Comparison of ENCODE assay signal across 8 mouse cellular contexts in genomic region chr8:105566703-105567595, GRCm38 (mm10). TPM values are rescaled to one million over a fixed set of nuclear protein-coding genes. Genes with fewer than 3 reads are reported as not detected.
DNase-seq lines count a peak whose midpoint lies in the region; ATAC-seq lines count a peak whose summit lies in the region.

No protein-coding gene starts in this region.

- H3K4me2 ChIP-seq in hindbrain, embryonic 11.5 days (replicated peaks; ENCODE audit: low read depth, low read length) = peak overlapping the region; percentile 87
- H3K4me2 ChIP-seq in liver, embryonic 12.5 days = peak overlapping the region; percentile 87
- peak overlapping the region; percentile 59 for H3K4me2 ChIP-seq in neural tube, embryonic 14.5 days (ENCODE audit: low read depth, low read length)

- H3K27ac ChIP-seq in embryonic facial prominence, embryonic 10.5 days (replicated peaks) = peak overlapping the region; percentile 85
- no peak overlapping the region for H3K27ac ChIP-seq in hindbrain, embryonic 11.5 days (ENCODE audit: low read depth, low read length)
- H3K27ac ChIP-seq in liver, embryonic 12.5 days = peak overlapping the region; percentile 77
- no peak overlapping the region for H3K27ac ChIP-seq in neural tube, embryonic 14.5 days (ENCODE audit: low read depth, low read length)

- DNase-seq in gastrocnemius, postnatal 10 days = peak; percentile 17
- DNase-seq in gastrocnemius, adult 8-10 months (ENCODE audit: low spot score in 2 of 2) = no peak
- peak; percentile 38 for DNase-seq in MEL-GATA-1-ER (ENCODE audit: extremely low read depth, low read depth)
- peak; percentile 41 for DNase-seq in embryonic facial prominence, embryonic 10.5 days (ENCODE audit: low spot score)
- no peak for DNase-seq in hindbrain, embryonic 11.5 days (ENCODE audit: low spot score)
- DNase-seq in retina, postnatal 1 day = no peak

- peak; percentile 23 for ATAC-seq in hindbrain, embryonic 11.5 days (ENCODE audit: low FRiP score)
- ATAC-seq in liver, embryonic 12.5 days = no peak
- ATAC-seq in neural tube, embryonic 14.5 days (ENCODE audit: low read depth) = peak; percentile 5; the same call in 1 of the 2 replicates

- peaks cover 11% of the 10 kb centered on the region for H3K27me3 ChIP-seq in embryonic facial prominence, embryonic 10.5 days (replicated peaks; ENCODE audit: low read depth, poor library complexity, severe bottlenecking)
- H3K27me3 ChIP-seq in hindbrain, embryonic 11.5 days (ENCODE audit: control insufficient read depth, insufficient read depth, low read length) = no peaks in the 10 kb centered on the region
- H3K27me3 ChIP-seq in liver, embryonic 12.5 days (replicated peaks) = no peaks in the 10 kb centered on the region; the same call in 1 of the 2 replicates
- H3K27me3 ChIP-seq in neural tube, embryonic 14.5 days (ENCODE audit: control insufficient read depth, insufficient read depth, low read length) = no peaks in the 10 kb centered on the region

- 25% methylated on average over 27 of the region's 27 CpGs for WGBS in embryonic facial prominence, embryonic 10.5 days
- 30% methylated on average over 27 of the region's 27 CpGs for WGBS in hindbrain, embryonic 11.5 days
- WGBS in liver, embryonic 12.5 days (ENCODE audit: insufficient replicate concordance) = 20% methylated on average over 27 of the region's 27 CpGs
- WGBS in neural tube, embryonic 14.5 days = 30% methylated on average over 27 of the region's 27 CpGs

- H3K9me3 ChIP-seq in embryonic facial prominence, embryonic 10.5 days = no peaks in the 10 kb centered on the region
- H3K9me3 ChIP-seq in hindbrain, embryonic 11.5 days (ENCODE audit: control insufficient read depth, low read length) = no peaks in the 10 kb centered on the region
- H3K9me3 ChIP-seq in liver, embryonic 12.5 days (replicated peaks) = no peaks in the 10 kb centered on the region
- no peaks in the 10 kb centered on the region for H3K9me3 ChIP-seq in neural tube, embryonic 14.5 days (ENCODE audit: control insufficient read depth, low read length)

- no peaks in the 10 kb centered on the region for H3K36me3 ChIP-seq in embryonic facial prominence, embryonic 10.5 days (replicated peaks)
- H3K36me3 ChIP-seq in hindbrain, embryonic 11.5 days (ENCODE audit: control insufficient read depth, insufficient read depth, low read length) = no peaks in the 10 kb centered on the region
- peaks cover 10% of the 10 kb centered on the region for H3K36me3 ChIP-seq in liver, embryonic 12.5 days
- H3K36me3 ChIP-seq in neural tube, embryonic 14.5 days (ENCODE audit: control insufficient read depth, insufficient read depth, low read length) = no peaks in the 10 kb centered on the region

- peak overlapping the region; percentile 94 for H3K4me3 ChIP-seq in embryonic facial prominence, embryonic 10.5 days
- H3K4me3 ChIP-seq in hindbrain, embryonic 11.5 days (ENCODE audit: low read depth, low read length) = peak overlapping the region; percentile 89
- peak overlapping the region; percentile 83 for H3K4me3 ChIP-seq in liver, embryonic 12.5 days
- peak overlapping the region; percentile 89 for H3K4me3 ChIP-seq in neural tube, embryonic 14.5 days (ENCODE audit: low read depth, low read length)

- peaks cover 23% of the 10 kb centered on the region for H3K4me1 ChIP-seq in embryonic facial prominence, embryonic 10.5 days
- H3K4me1 ChIP-seq in hindbrain, embryonic 11.5 days (replicated peaks; ENCODE audit: control insufficient read depth, insufficient read depth, low read length) = 0 out of 2 replicates have a peak, but pooled peaks cover 4% of the 10 kb centered on the region
- H3K4me1 ChIP-seq in liver, embryonic 12.5 days = peaks cover 44% of the 10 kb centered on the region
- H3K4me1 ChIP-seq in neural tube, embryonic 14.5 days (ENCODE audit: control insufficient read depth, insufficient read depth, low read length) = peaks cover 24% of the 10 kb centered on the region

- peak overlapping the region; percentile 73 for H3K9ac ChIP-seq in hindbrain, embryonic 11.5 days (ENCODE audit: low read depth, low read length)
- peak overlapping the region; percentile 70 for H3K9ac ChIP-seq in liver, embryonic 12.5 days
- peak overlapping the region; percentile 44 for H3K9ac ChIP-seq in neural tube, embryonic 14.5 days (replicated peaks; ENCODE audit: low read depth, low read length)

RNA-seq across cellular contexts. Expression of gene Atp6v0d1, which starts 1.1 kb away (rescaled TPM):
- total RNA-seq in gastrocnemius, postnatal 10 days (2021) = 10 to 100 TPM; 49.3 to 54.2 TPM
- total RNA-seq in gastrocnemius, adult 8-10 months (2022) = 10 to 100 TPM; 42.2 to 45.3 (median 44.1) TPM
- 64.7 and 64.9 TPM in 2 replicates for polyA plus RNA-seq in embryonic facial prominence, embryonic 10.5 days (2016; fragmentation: Nextera tagmentation; extraction: Ambion mirVana)
- polyA plus RNA-seq in hindbrain, embryonic 11.5 days (2014; fragmentation: Nextera tagmentation; extraction: Ambion mirVana) = 141 and 155 TPM in 2 replicates
- polyA plus RNA-seq in liver, embryonic 12.5 days (2016; fragmentation: Nextera tagmentation; extraction: Ambion mirVana) = 47.2 and 51.0 TPM in 2 replicates
- 235 and 254 TPM in 2 replicates for polyA plus RNA-seq in neural tube, embryonic 14.5 days (2014; fragmentation: Nextera tagmentation; extraction: Ambion mirVana)

RNA-seq across cellular contexts. Expression of gene Ripor1, which starts 38.1 kb away (rescaled TPM):
- total RNA-seq in gastrocnemius, postnatal 10 days (2021) = 10 to 100 TPM; 20.7 to 26.9 TPM
- total RNA-seq in gastrocnemius, adult 8-10 months (2022) = 10 to 100 TPM; 15.8 to 17.2 (median 16.6) TPM
- 13.5 and 15.9 TPM in 2 replicates for polyA plus RNA-seq in embryonic facial prominence, embryonic 10.5 days (2016; fragmentation: Nextera tagmentation; extraction: Ambion mirVana)
- 11.8 and 12.4 TPM in 2 replicates for polyA plus RNA-seq in hindbrain, embryonic 11.5 days (2014; fragmentation: Nextera tagmentation; extraction: Ambion mirVana)
- polyA plus RNA-seq in liver, embryonic 12.5 days (2016; fragmentation: Nextera tagmentation; extraction: Ambion mirVana) = 14.1 and 14.5 TPM in 2 replicates
- 25.8 and 29.6 TPM in 2 replicates for polyA plus RNA-seq in neural tube, embryonic 14.5 days (2014; fragmentation: Nextera tagmentation; extraction: Ambion mirVana)

RNA-seq across cellular contexts. Expression of gene Hsd11b2, which starts 48.4 kb away (rescaled TPM):
- 1 to 10 TPM; 4.4 to 4.5 TPM for total RNA-seq in gastrocnemius, postnatal 10 days (2021)
- total RNA-seq in gastrocnemius, adult 8-10 months (2022) = under 1 TPM in 2 of 4 experiments, not detected in 2; 0.12 to 0.62 TPM
- 18.8 and 22.2 TPM in 2 replicates for polyA plus RNA-seq in embryonic facial prominence, embryonic 10.5 days (2016; fragmentation: Nextera tagmentation; extraction: Ambion mirVana)
- polyA plus RNA-seq in hindbrain, embryonic 11.5 days (2014; fragmentation: Nextera tagmentation; extraction: Ambion mirVana) = 19.6 and 21.1 TPM in 2 replicates
- 6.0 and 6.7 TPM in 2 replicates for polyA plus RNA-seq in liver, embryonic 12.5 days (2016; fragmentation: Nextera tagmentation; extraction: Ambion mirVana)
- polyA plus RNA-seq in neural tube, embryonic 14.5 days (2014; fragmentation: Nextera tagmentation; extraction: Ambion mirVana) = 0.94 and 1.2 TPM in 2 replicates

Comparison
In these comparisons a context has a peak if more than half of its experiments do, and no peak if none do; other contexts are left out.
1. DNase-seq: peak in gastrocnemius, postnatal 10 days (single experiment), MEL-GATA-1-ER (single experiment) and embryonic facial prominence, embryonic 10.5 days (single experiment); none in gastrocnemius, adult 8-10 months (0 of 2), hindbrain, embryonic 11.5 days (single experiment) and retina, postnatal 1 day (single experiment).
2. H3K27ac ChIP-seq: peak in embryonic facial prominence, embryonic 10.5 days (single experiment) and liver, embryonic 12.5 days (single experiment); none in hindbrain, embryonic 11.5 days (single experiment) and neural tube, embryonic 14.5 days (single experiment).
3. Peak in every context shown above with its lines, with median percentiles within 50 percentile points of each other: H3K4me3 ChIP-seq, H3K4me2 ChIP-seq and H3K9ac ChIP-seq.